Mouse (Mus musculus) forebrain, embryonic 13.5 days (tissue): ENCODE measurements at regions not wholly inside any gene's neighbourhood (a gene's known extent, or its start where the extent isn't known, plus 50 kb on each side); places are given as distances from the start of the nearest gene placed in this dataset.

Experiments
- ATAC-seq: fragments of 200-750 bp; cut with Nextera tagmentation; 2 replicates; pipeline ENCODE4 v1.8.0; 2017
- H3K27ac ChIP-seq: fragments of 300-500 bp; sonication (generic); 2 replicates; pipeline ENCODE4 v1.5.1; 2015; ENCODE audit warnings: inconsistent platforms, mild to moderate bottlenecking, moderate library complexity
- H3K27me3 ChIP-seq: fragments of 300-500 bp; sonication (generic); 2 replicates; pipeline ENCODE4 v1.6.1; 2015; ENCODE audit warnings: mild to moderate bottlenecking, inconsistent platforms
- H3K36me3 ChIP-seq: fragments of 300-500 bp; sonication (generic); 2 replicates; pipeline ENCODE4 v1.6.1; 2015; ENCODE audit warnings: mild to moderate bottlenecking, inconsistent platforms; ENCODE audit not compliant: poor library complexity, severe bottlenecking
- H3K4me1 ChIP-seq: fragments of 300-500 bp; sonication (generic); 2 replicates; pipeline ENCODE4 v1.6.1; 2015; ENCODE audit warnings: inconsistent platforms
- H3K4me2 ChIP-seq: fragments of 300-500 bp; sonication (generic); 2 replicates; pipeline ENCODE4 v1.6.1; 2015; ENCODE audit warnings: inconsistent platforms, mild to moderate bottlenecking, moderate library complexity
- H3K4me3 ChIP-seq: fragments of 300-500 bp; sonication (generic); 2 replicates; pipeline ENCODE4 v1.5.1; 2015; ENCODE audit warnings: mild to moderate bottlenecking, inconsistent platforms
- H3K9ac ChIP-seq: fragments of 300-500 bp; sonication (generic); 2 replicates; pipeline ENCODE4 v1.6.1; 2015; ENCODE audit warnings: mild to moderate bottlenecking, inconsistent platforms
- H3K9me3 ChIP-seq: fragments of 300-500 bp; sonication (generic); replicated peaks from 2 replicates; pipeline ENCODE4 v1.6.1; 2016; ENCODE audit warnings: inconsistent platforms
- WGBS: fragments of 180-500 bp; shearing (Covaris S2); methylation state at CpG from one replicate; pipeline ENCODE4 v1.1.7; 2015; 5-methylcytosine and 5-hydroxymethylcytosine counted together

- Histone ChIP-seq H3K9me3 (no peaks in the 10 kb centered on the region), H3K36me3 (no peaks in the 10 kb centered on the region), H3K4me3 (no peak overlapping the region), H3K4me2 (no peak overlapping the region), H3K9ac (no peak overlapping the region), H3K4me1 (peaks cover 2% of the 10 kb centered on the region; the same call in 1 of the 2 replicates), H3K27me3 (no peaks in the 10 kb centered on the region), H3K27ac (no peak overlapping the region)
- 66% methylated on average over 17 of the region's 17 CpGs for WGBS
- ATAC-seq: no peak
Observed at GRCm38 (mm10) chr2:169158005-169158673, 202.8 kb upstream of the Zfp64 start.

GRCm38 (mm10) chr2:169156908-169157307 is 201.5 kb upstream of the Zfp64 start:
- Histone ChIP-seq H3K4me2 (no peak overlapping the region), H3K36me3 (no peaks in the 10 kb centered on the region), H3K4me1 (peaks cover 2% of the 10 kb centered on the region; the same call in 1 of the 2 replicates), H3K9ac (no peak overlapping the region), H3K27ac (no peak overlapping the region), H3K27me3 (no peaks in the 10 kb centered on the region), H3K4me3 (no peak overlapping the region), H3K9me3 (no peaks in the 10 kb centered on the region)
- 68% methylated on average over 8 of the region's 8 CpGs for WGBS
- ATAC-seq: no peak

- no peak overlapping the region for H3K9ac ChIP-seq
- H3K4me1 ChIP-seq: no peaks in the 10 kb centered on the region
- no peak overlapping the region for H3K4me3 ChIP-seq
- no peak overlapping the region for H3K4me2 ChIP-seq
- H3K9me3 ChIP-seq: no peaks in the 10 kb centered on the region
- no peaks in the 10 kb centered on the region for H3K27me3 ChIP-seq
- WGBS: 84% methylated on average over 12 of the region's 12 CpGs
- H3K36me3 ChIP-seq: no peaks in the 10 kb centered on the region
- no peak for ATAC-seq
- no peak overlapping the region for H3K27ac ChIP-seq
Observed at GRCm38 (mm10) chr2:169154881-169155280, 199.5 kb upstream of the Zfp64 start.

- Histone ChIP-seq H3K27ac (no peak overlapping the region), H3K4me2 (no peak overlapping the region)
- WGBS: 84% methylated on average over 7 of the region's 7 CpGs
Observed at GRCm38 (mm10) chr2:169147655-169148054, 192.3 kb upstream of the Zfp64 start.

GRCm38 (mm10) chr2:169142224-169142623 is 186.8 kb upstream of the Zfp64 start:
- Histone ChIP-seq H3K4me3 (no peak overlapping the region), H3K9me3 (no peaks in the 10 kb centered on the region), H3K4me1 (no peaks in the 10 kb centered on the region), H3K4me2 (no peak overlapping the region), H3K9ac (no peak overlapping the region), H3K36me3 (no peaks in the 10 kb centered on the region), H3K27me3 (no peaks in the 10 kb centered on the region), H3K27ac (no peak overlapping the region)
- no peak for ATAC-seq
- WGBS: 89% methylated on average over 8 of the region's 8 CpGs

More at GRCm38 (mm10) chr2:169147655-169148054, 192.3 kb upstream of the Zfp64 start:
- H3K27me3 ChIP-seq: no peaks in the 10 kb centered on the region
- H3K4me3 ChIP-seq: no peak overlapping the region
- no peaks in the 10 kb centered on the region for H3K4me1 ChIP-seq
- H3K36me3 ChIP-seq: no peaks in the 10 kb centered on the region
- no peaks in the 10 kb centered on the region for H3K9me3 ChIP-seq
- no peak overlapping the region for H3K9ac ChIP-seq
- ATAC-seq: no peak

- ATAC-seq: no peak
- peaks cover 5% of the 10 kb centered on the region for H3K4me1 ChIP-seq
Observed at GRCm38 (mm10) chr2:169133855-169134254, 178.5 kb upstream of the Zfp64 start.

GRCm38 (mm10) chr2:169125476-169125875 is 170.1 kb upstream of the Zfp64 start:
- Histone ChIP-seq H3K9me3 (peaks cover 5% of the 10 kb centered on the region; the same call in 1 of the 2 replicates), H3K4me3 (no peak overlapping the region), H3K27ac (no peak overlapping the region), H3K4me2 (no peak overlapping the region), H3K27me3 (no peaks in the 10 kb centered on the region), H3K9ac (no peak overlapping the region), H3K36me3 (no peaks in the 10 kb centered on the region), H3K4me1 (no peaks in the 10 kb centered on the region)
- ATAC-seq: no peak
- 90% methylated on average over 10 of the region's 10 CpGs for WGBS

More at GRCm38 (mm10) chr2:169133855-169134254, 178.5 kb upstream of the Zfp64 start:
- H3K4me3 ChIP-seq: no peak overlapping the region
- H3K9ac ChIP-seq: no peak overlapping the region
- no peaks in the 10 kb centered on the region for H3K27me3 ChIP-seq
- WGBS: 73% methylated on average over 15 of the region's 15 CpGs
- H3K4me2 ChIP-seq: no peak overlapping the region
- H3K9me3 ChIP-seq: no peaks in the 10 kb centered on the region
- H3K36me3 ChIP-seq: no peaks in the 10 kb centered on the region
- no peak overlapping the region; the same call in 1 of the 2 replicates for H3K27ac ChIP-seq

- Histone ChIP-seq H3K36me3 (no peaks in the 10 kb centered on the region), H3K27me3 (no peaks in the 10 kb centered on the region), H3K27ac (no peak overlapping the region), H3K9me3 (peaks cover 5% of the 10 kb centered on the region; the same call in 1 of the 2 replicates), H3K9ac (no peak overlapping the region), H3K4me1 (no peaks in the 10 kb centered on the region), H3K4me3 (no peak overlapping the region), H3K4me2 (no peak overlapping the region)
- 89% methylated on average over 7 of the region's 7 CpGs for WGBS
- ATAC-seq: no peak
Observed at GRCm38 (mm10) chr2:169122887-169123286, 167.5 kb upstream of the Zfp64 start.

- Histone ChIP-seq H3K36me3 (no peaks in the 10 kb centered on the region), H3K4me1 (no peaks in the 10 kb centered on the region), H3K9me3 (no peaks in the 10 kb centered on the region), H3K27me3 (no peaks in the 10 kb centered on the region), H3K4me3 (no peak overlapping the region), H3K4me2 (no peak overlapping the region), H3K9ac (no peak overlapping the region), H3K27ac (no peak overlapping the region)
- no peak for ATAC-seq
- 67% methylated on average over 10 of the region's 10 CpGs for WGBS
Observed at GRCm38 (mm10) chr2:169116841-169117240, 161.5 kb upstream of the Zfp64 start.

- WGBS: 87% methylated on average over 4 of the region's 4 CpGs
- no peaks in the 10 kb centered on the region; the same call in 1 of the 2 replicates for H3K9me3 ChIP-seq
- H3K27ac ChIP-seq: no peak overlapping the region
- no peak for ATAC-seq
- no peaks in the 10 kb centered on the region for H3K4me1 ChIP-seq
- H3K27me3 ChIP-seq: no peaks in the 10 kb centered on the region
- no peak overlapping the region for H3K4me3 ChIP-seq
- no peaks in the 10 kb centered on the region for H3K36me3 ChIP-seq
- no peak overlapping the region for H3K4me2 ChIP-seq
- H3K9ac ChIP-seq: no peak overlapping the region
Observed at GRCm38 (mm10) chr2:169109044-169109443, 153.7 kb upstream of the Zfp64 start.

- Histone ChIP-seq H3K36me3 (no peaks in the 10 kb centered on the region), H3K9me3 (no peaks in the 10 kb centered on the region; the same call in 1 of the 2 replicates), H3K9ac (no peak overlapping the region), H3K4me3 (no peak overlapping the region), H3K4me1 (no peaks in the 10 kb centered on the region), H3K27ac (no peak overlapping the region), H3K4me2 (no peak overlapping the region), H3K27me3 (no peaks in the 10 kb centered on the region)
- no peak for ATAC-seq
- 45% methylated on average over 10 of the region's 10 CpGs for WGBS
Observed at GRCm38 (mm10) chr2:169108037-169108436, 152.7 kb upstream of the Zfp64 start.

GRCm38 (mm10) chr2:169101506-169102261 is 146.3 kb upstream of the Zfp64 start:
- Histone ChIP-seq H3K27me3 (no peaks in the 10 kb centered on the region), H3K4me2 (no peak overlapping the region), H3K9ac (no peak overlapping the region), H3K4me3 (no peak overlapping the region), H3K9me3 (peaks cover 9% of the 10 kb centered on the region; the same call in 1 of the 2 replicates), H3K36me3 (no peaks in the 10 kb centered on the region), H3K27ac (no peak overlapping the region), H3K4me1 (no peaks in the 10 kb centered on the region)
- 93% methylated on average over 13 of the region's 13 CpGs for WGBS
- ATAC-seq: no peak
